In the genomic region with DNA sequence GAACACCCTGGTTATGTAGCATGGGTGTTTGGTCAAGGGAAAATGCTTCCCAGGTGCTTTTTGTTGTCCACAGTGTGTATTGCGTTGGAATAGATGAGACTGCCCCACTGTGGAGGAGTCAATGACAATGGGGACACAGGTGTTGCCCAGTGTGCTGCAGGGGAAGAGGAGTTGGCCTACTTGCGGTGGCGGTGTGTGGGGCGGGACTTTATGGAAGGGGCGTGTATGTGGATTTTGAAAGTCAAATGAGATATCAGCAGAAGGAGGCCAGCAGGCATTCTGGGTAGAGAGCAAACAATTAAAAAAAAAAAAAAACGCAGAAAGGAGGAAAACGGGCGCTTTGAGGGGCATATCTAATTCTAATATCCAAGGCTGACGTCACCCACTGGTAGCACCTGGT, we compare ENCODE assay signal across 12 mouse cellular contexts.
"Had no signal": no experiment of that assay in that cellular context is flagged by ENCODE, and none has a peak within 500 bp of the region (broad histone marks: within the 10 kb centered on the region; RNA-seq: fewer than 3 reads in every experiment).

No protein-coding gene starts in this region.

- DNase-seq: kidney, adult 8-10 months; kidney, postnatal 25 days; layer of hippocampus, adult 9-11 months; lung, adult 2 months; lung, postnatal 36 days; right cerebral cortex, postnatal 14 days had no signal

- H3K4me2 ChIP-seq: liver, embryonic 11.5 days; liver, embryonic 15.5 days; midbrain, embryonic 13.5 days; stomach, embryonic 15.5 days had no signal

- H3K27me3 ChIP-seq: liver, embryonic 15.5 days; midbrain, embryonic 13.5 days; stomach, embryonic 15.5 days had no signal

- ATAC-seq: lung, postnatal 0 days; midbrain, embryonic 13.5 days had no signal

- H3K27ac ChIP-seq: limb, embryonic 10.5 days; liver, embryonic 15.5 days; midbrain, embryonic 13.5 days; stomach, embryonic 15.5 days had no signal

- H3K9ac ChIP-seq: liver, embryonic 15.5 days; midbrain, embryonic 13.5 days; stomach, embryonic 15.5 days had no signal

- H3K4me1 ChIP-seq: limb, embryonic 10.5 days; stomach, embryonic 15.5 days had no signal

- H3K4me3 ChIP-seq: limb, embryonic 10.5 days; liver, embryonic 15.5 days; midbrain, embryonic 13.5 days; stomach, embryonic 15.5 days had no signal

- H3K9me3 ChIP-seq: limb, embryonic 10.5 days; liver, embryonic 15.5 days; midbrain, embryonic 13.5 days; stomach, embryonic 15.5 days had no signal
